Comparison of ENCODE assay signal across 27 mouse cellular contexts in the genomic region with DNA sequence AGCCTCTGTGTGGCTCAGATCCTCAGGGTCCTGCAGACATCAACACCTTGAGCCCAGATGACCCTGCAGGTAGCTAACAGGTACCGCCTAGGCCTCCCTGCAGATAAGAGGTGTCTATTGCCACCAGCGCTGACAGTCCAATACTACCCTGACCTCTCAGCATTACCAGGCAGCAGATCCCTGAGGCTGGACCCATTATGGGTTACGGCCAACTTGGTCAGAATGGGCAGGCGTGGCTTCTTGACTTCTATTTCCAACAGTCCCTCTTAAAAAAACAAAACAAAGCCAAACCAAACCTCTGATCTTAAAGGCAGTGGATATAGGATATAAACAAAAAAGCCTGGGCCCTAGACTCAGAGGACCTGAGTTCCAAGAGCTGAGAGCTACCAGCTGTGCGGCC. TPM values are rescaled to one million over a fixed set of nuclear protein-coding genes. Genes with fewer than 3 reads are reported as not detected.
DNase-seq lines count a peak whose midpoint lies in the region; ATAC-seq and TF ChIP-seq lines count a peak whose summit lies in the region.
"Had no signal": no experiment of that assay in that cellular context is flagged by ENCODE, and none has a peak within 500 bp of the region (broad histone marks: within the 10 kb centered on the region; RNA-seq: fewer than 3 reads in every experiment).

No protein-coding gene starts in this region.

- TF ChIP-seq CTCF in liver, adult 2 months (IDR thresholded peaks at IDR 0.05; ENCODE audit: low read depth, low read length): no peak

- TF ChIP-seq POLR2A in liver, adult 2 months (IDR thresholded peaks at IDR 0.05; ENCODE audit: extremely low read depth, insufficient read depth, low read length): no peak

- H3K4me3 ChIP-seq in heart, embryonic 11.5 days (ENCODE audit: low read depth, low read length): no peak overlapping the region
- no peak overlapping the region for H3K4me3 ChIP-seq in liver, adult 2 months (ENCODE audit: insufficient read depth, low read depth, low read length)
- no peak overlapping the region for H3K4me3 ChIP-seq in liver, embryonic 11.5 days (ENCODE audit: low read depth, low read length)
- H3K4me3 ChIP-seq in limb, embryonic 10.5 days: no peak overlapping the region
- H3K4me3 ChIP-seq: embryonic facial prominence, embryonic 12.5 days; hindbrain, embryonic 10.5 days; kidney, embryonic 15.5 days; left cerebral cortex, adult 2 months; lung, embryonic 15.5 days; megakaryocyte, embryonic 14.5 days; midbrain, embryonic 13.5 days had no signal

- H3K27ac ChIP-seq in heart, embryonic 11.5 days (ENCODE audit: low read depth, low read length): no peak overlapping the region
- peak overlapping the region; percentile 10; the same call in 1 of the 2 replicates for H3K27ac ChIP-seq in liver, adult 2 months (replicated peaks; ENCODE audit: insufficient read depth, low read depth, low read length)
- H3K27ac ChIP-seq in liver, embryonic 11.5 days (ENCODE audit: low read depth, low read length): no peak overlapping the region
- H3K27ac ChIP-seq in limb, embryonic 10.5 days: peak overlapping the region; percentile 31; the same call in 1 of the 2 replicates
- H3K27ac ChIP-seq: embryonic facial prominence, embryonic 12.5 days; hindbrain, embryonic 10.5 days; kidney, embryonic 15.5 days; left cerebral cortex, adult 2 months; liver, embryonic 14.5 days; lung, embryonic 15.5 days; midbrain, embryonic 13.5 days had no signal

- WGBS in heart, embryonic 11.5 days (ENCODE audit: insufficient replicate concordance): 79% methylated on average over 5 of the region's 5 CpGs
- WGBS in liver, adult 2 months: 74% methylated on average over 5 of the region's 5 CpGs
- 81% methylated on average over 5 of the region's 5 CpGs for WGBS in liver, embryonic 11.5 days
- 91% methylated on average over 5 of the region's 5 CpGs for WGBS in limb, embryonic 10.5 days

- 0 out of 2 replicates have a peak, but pooled peaks cover 3% of the 10 kb centered on the region for H3K36me3 ChIP-seq in heart, embryonic 11.5 days (ENCODE audit: control insufficient read depth, insufficient read depth, low read length)
- H3K36me3 ChIP-seq in liver, adult 2 months (ENCODE audit: control insufficient read depth, insufficient read depth, low read length): peaks cover 30% of the 10 kb centered on the region
- H3K36me3 ChIP-seq in liver, embryonic 11.5 days (ENCODE audit: control insufficient read depth, insufficient read depth, low read length): peaks cover 2% of the 10 kb centered on the region; the same call in 1 of the 2 replicates
- H3K36me3 ChIP-seq in limb, embryonic 10.5 days: peaks cover 42% of the 10 kb centered on the region
- H3K36me3 ChIP-seq: G1E; midbrain, embryonic 13.5 days had no signal

- H3K9ac ChIP-seq in heart, embryonic 11.5 days (ENCODE audit: low read depth, low read length): 0 out of 2 replicates have a peak overlapping the region, but pooled peaks have one; percentile 22
- H3K9ac ChIP-seq in liver, adult 2 months (ENCODE audit: low read depth, low read length): no peak overlapping the region
- no peak overlapping the region for H3K9ac ChIP-seq in liver, embryonic 11.5 days (ENCODE audit: low read depth, low read length)
- H3K9ac ChIP-seq: embryonic facial prominence, embryonic 12.5 days; kidney, embryonic 15.5 days; liver, embryonic 14.5 days; lung, embryonic 15.5 days; midbrain, embryonic 13.5 days had no signal

- H3K79me2 ChIP-seq in liver, adult 2 months (ENCODE audit: control insufficient read depth, insufficient read depth, low read length): peaks cover 18% of the 10 kb centered on the region; the same call in 1 of the 2 replicates

- no peak for ATAC-seq in heart, embryonic 11.5 days (replicated peaks; ENCODE audit: insufficient number of reproducible peaks, low FRiP score, low TSS enrichment)
- no peak for ATAC-seq in liver, embryonic 11.5 days (replicated peaks; ENCODE audit: low FRiP score)
- no peak for ATAC-seq in inflammation-experienced regulatory T-cells, adult 6 months
- ATAC-seq: forebrain, embryonic 14.5 days; hindbrain, embryonic 16.5 days; midbrain, embryonic 13.5 days; Patski had no signal

- peaks cover 67% of the 10 kb centered on the region for H3K4me1 ChIP-seq in heart, embryonic 11.5 days (ENCODE audit: control insufficient read depth, insufficient read depth, low read length)
- peaks cover 28% of the 10 kb centered on the region for H3K4me1 ChIP-seq in liver, adult 2 months (ENCODE audit: control insufficient read depth, insufficient read depth, low read length)
- peaks cover 10% of the 10 kb centered on the region for H3K4me1 ChIP-seq in liver, embryonic 11.5 days (replicated peaks; ENCODE audit: control insufficient read depth, insufficient read depth, low read length)
- peaks cover 67% of the 10 kb centered on the region for H3K4me1 ChIP-seq in limb, embryonic 10.5 days

- no peak for DNase-seq in heart, adult 18-20 months
- DNase-seq in liver, adult 2 months (ENCODE audit: extremely low read depth, low read depth, low spot score): peak; percentile 64
- no peak for DNase-seq in liver, embryonic 11.5 days (ENCODE audit: low spot score)
- DNase-seq in limb, embryonic 10.5 days (ENCODE audit: low spot score): no peak
- DNase-seq in frontal cortex, postnatal 25 days (ENCODE audit: low spot score in 2 of 2): no peak
- DNase-seq: B cell, adult 2 months; cerebellum, adult 18-20 months; cerebellum, postnatal 14 days; kidney, adult 11 months; kidney, postnatal 36 days; layer of hippocampus, adult 9-11 months; lung, postnatal 36 days; right cerebral cortex, postnatal 25 days had no signal

- no peaks in the 10 kb centered on the region for H3K9me3 ChIP-seq in heart, embryonic 11.5 days (replicated peaks; ENCODE audit: control insufficient read depth, low read length)
- no peaks in the 10 kb centered on the region for H3K9me3 ChIP-seq in liver, embryonic 11.5 days (ENCODE audit: control insufficient read depth, low read length)
- H3K9me3 ChIP-seq in limb, embryonic 10.5 days (replicated peaks): no peaks in the 10 kb centered on the region
- H3K9me3 ChIP-seq: embryonic facial prominence, embryonic 12.5 days; G1E; hindbrain, embryonic 10.5 days; kidney, embryonic 15.5 days; lung, embryonic 15.5 days; megakaryocyte, embryonic 14.5 days; midbrain, embryonic 13.5 days had no signal

- H3K4me2 ChIP-seq in heart, embryonic 11.5 days: no peak overlapping the region
- no peak overlapping the region for H3K4me2 ChIP-seq in liver, embryonic 11.5 days
- H3K4me2 ChIP-seq: embryonic facial prominence, embryonic 12.5 days; kidney, embryonic 15.5 days; lung, embryonic 15.5 days; midbrain, embryonic 13.5 days had no signal

- no peaks in the 10 kb centered on the region for H3K27me3 ChIP-seq in heart, embryonic 11.5 days (ENCODE audit: control insufficient read depth, insufficient read depth, low read length)
- no peaks in the 10 kb centered on the region for H3K27me3 ChIP-seq in liver, adult 2 months (ENCODE audit: control insufficient read depth, insufficient read depth, low read length)
- no peaks in the 10 kb centered on the region for H3K27me3 ChIP-seq in liver, embryonic 11.5 days (replicated peaks; ENCODE audit: control insufficient read depth, insufficient read depth, low read length)
- peaks cover 6% of the 10 kb centered on the region; the same call in 1 of the 2 replicates for H3K27me3 ChIP-seq in limb, embryonic 10.5 days (ENCODE audit: low read depth, poor library complexity, severe bottlenecking)
- H3K27me3 ChIP-seq: embryonic facial prominence, embryonic 12.5 days; kidney, embryonic 15.5 days; lung, embryonic 15.5 days; midbrain, embryonic 13.5 days; Patski had no signal

RNA-seq across cellular contexts. Expression of gene Zcchc24, which starts 17.8 kb away (rescaled TPM):
- polyA plus RNA-seq in heart, embryonic 11.5 days (2014; fragmentation: Nextera tagmentation; extraction: Ambion mirVana): 18.9 and 22.6 TPM in 2 replicates
- 10 to 100 TPM; 33.9 to 34.9 TPM for total RNA-seq in heart, adult 18-20 months (2021)
- total RNA-seq in liver, adult 2 months (2014; rRNA removed): 27.3 and 28.7 TPM in 2 replicates
- polyA plus RNA-seq in liver, adult 2 months (2012; rRNA removed): 53.0 and 57.7 TPM in 2 replicates
- 11.3 and 13.4 TPM in 2 replicates for polyA plus RNA-seq in liver, embryonic 11.5 days (2014; fragmentation: Nextera tagmentation; extraction: Ambion mirVana)
- 9.9 and 17.0 TPM in 2 replicates for polyA plus RNA-seq in limb, embryonic 10.5 days (2016; fragmentation: Nextera tagmentation; extraction: Ambion mirVana)
- polyA plus RNA-seq in inflammation-experienced regulatory T-cells, adult 6 months (2017; shearing (Covaris generic)): under 1 TPM; 0.11 to 0.28 (median 0.23) TPM
- polyA plus RNA-seq: G1E had no signal

RNA-seq across cellular contexts. Expression of gene Ppif, which starts 57.1 kb away (rescaled TPM):
- polyA plus RNA-seq in heart, embryonic 11.5 days (2014; fragmentation: Nextera tagmentation; extraction: Ambion mirVana): 92.7 and 99.4 TPM in 2 replicates
- total RNA-seq in heart, adult 18-20 months (2021): 100 to 1,000 TPM; 287 to 306 TPM
- total RNA-seq in liver, adult 2 months (2014; rRNA removed): 19.4 and 31.1 TPM in 2 replicates
- 76.3 and 80.6 TPM in 2 replicates for polyA plus RNA-seq in liver, adult 2 months (2012; rRNA removed)
- 96.3 and 97.0 TPM in 2 replicates for polyA plus RNA-seq in liver, embryonic 11.5 days (2014; fragmentation: Nextera tagmentation; extraction: Ambion mirVana)
- 56.8 and 67.3 TPM in 2 replicates for polyA plus RNA-seq in limb, embryonic 10.5 days (2016; fragmentation: Nextera tagmentation; extraction: Ambion mirVana)
- 10 to 100 TPM; 19.9 to 30.3 (median 23.0) TPM for polyA plus RNA-seq in inflammation-experienced regulatory T-cells, adult 6 months (2017; shearing (Covaris generic))

Comparison
In these comparisons a context has a peak if more than half of its experiments do, and no peak if none do; other contexts are left out.
1. H3K27ac ChIP-seq: peak in liver, adult 2 months (single experiment) and limb, embryonic 10.5 days (single experiment); none in heart, embryonic 11.5 days (single experiment) and liver, embryonic 11.5 days (single experiment).